Mouse (Mus musculus) E14TG2a.4 (cell line): ENCODE results near the gene Slitrk1.

ENCODE experiments used
- H3K27me3 ChIP-seq: 2 replicates; pipeline ENCODE4 v1.6.1; 2014; ENCODE audit warnings: low read length, control low read depth; ENCODE audit not compliant: insufficient read depth
- H3K36me3 ChIP-seq: 2 replicates; pipeline ENCODE4 v1.6.1; 2014; ENCODE audit warnings: low read length, control low read depth; ENCODE audit not compliant: insufficient read depth
- H3K4me1 ChIP-seq: replicated peaks from 2 replicates; pipeline ENCODE4 v1.6.1; 2014; ENCODE audit warnings: low read depth, low read length, control low read depth
- H3K4me3 ChIP-seq: replicated peaks from 2 replicates; pipeline ENCODE4 v1.5.1; 2014; ENCODE audit warnings: mild to moderate bottlenecking, low read length
- H3K9me3 ChIP-seq: 2 replicates; pipeline ENCODE4 v1.6.1; 2014; ENCODE audit warnings: low read length, control low read depth
- CTCF ChIP-seq: conservative IDR thresholded peaks from 2 replicates; pipeline ENCODE4 v1.5.1; 2014; ENCODE audit warnings: low read length
- NANOG ChIP-seq: IDR thresholded peaks from 2 replicates; pipeline ENCODE4 v1.6.1; 2014; ENCODE audit warnings: borderline replicate concordance, low read length, mixed read lengths
- POU5F1 ChIP-seq: IDR thresholded peaks from 2 replicates; pipeline ENCODE4 v1.6.1; 2014; ENCODE audit warnings: low read length, borderline replicate concordance

The Slitrk1 gene

DNA sequence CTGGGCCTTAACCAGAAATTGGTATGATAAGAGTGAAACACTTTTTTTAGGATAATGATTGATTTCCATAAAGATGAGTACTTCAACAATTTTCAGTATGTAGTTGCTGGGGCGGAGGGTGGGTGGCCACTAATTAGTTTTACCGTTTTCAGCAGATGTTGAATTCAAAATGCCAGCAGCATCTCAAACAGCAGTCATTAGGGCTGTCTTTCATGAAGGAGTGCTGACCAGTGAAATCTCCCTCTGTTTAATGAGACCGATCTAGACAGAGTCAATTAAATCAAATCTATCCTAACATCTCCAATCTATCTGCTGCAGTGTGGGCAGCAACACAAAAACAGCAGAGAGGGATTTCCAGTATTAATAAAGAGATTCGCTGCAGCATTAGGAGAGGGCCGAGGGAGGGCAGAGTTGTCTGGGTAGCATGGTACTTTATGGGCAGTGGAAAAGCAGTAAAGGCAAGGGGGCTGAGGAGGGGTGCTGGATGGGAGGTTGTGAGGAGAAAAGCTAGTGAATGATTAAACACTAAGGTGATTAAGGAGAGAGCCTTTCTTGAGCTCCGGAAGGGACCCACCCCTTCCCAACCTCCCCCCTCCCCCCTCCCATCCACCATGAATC lies 4.5 kb downstream of the Slitrk1 start:
- TF ChIP-seq CTCF (no peak), NANOG (no peak), POU5F1 (no peak)
- Histone ChIP-seq H3K9me3 (no peaks in the 10 kb centered on the region), H3K36me3 (no peaks in the 10 kb centered on the region), H3K4me1 (peaks cover 24% of the 10 kb centered on the region; the same call in 1 of the 2 replicates), H3K4me3 (no peak overlapping the region), H3K27me3 (peaks cover 38% of the 10 kb centered on the region)

DNA sequence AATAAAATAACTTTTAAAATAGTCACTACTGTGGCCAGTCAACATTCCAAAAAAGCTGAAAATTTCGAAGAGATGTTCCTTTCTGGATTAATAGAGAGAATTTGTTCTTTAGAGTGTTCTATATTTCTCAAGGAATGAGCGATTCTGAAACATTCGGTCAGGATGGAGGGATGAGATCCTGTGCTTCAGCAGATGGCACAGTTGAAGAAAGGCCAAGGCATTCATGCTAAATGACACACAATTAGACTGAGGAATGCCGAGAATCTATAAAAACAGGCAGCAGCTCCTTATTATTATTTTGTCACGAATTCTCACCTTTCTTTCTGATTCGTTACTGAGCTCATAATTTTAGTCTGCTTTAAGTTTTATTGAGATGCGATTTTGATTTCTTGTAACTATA lies 15.4 kb downstream of the Slitrk1 start:
- TF ChIP-seq NANOG, result no peak
- Histone ChIP-seq H3K9me3 (no peaks in the 10 kb centered on the region), H3K4me3 (no peak overlapping the region), H3K36me3 (no peaks in the 10 kb centered on the region), H3K27me3 (no peaks in the 10 kb centered on the region), H3K4me1 (no peaks in the 10 kb centered on the region)

DNA sequence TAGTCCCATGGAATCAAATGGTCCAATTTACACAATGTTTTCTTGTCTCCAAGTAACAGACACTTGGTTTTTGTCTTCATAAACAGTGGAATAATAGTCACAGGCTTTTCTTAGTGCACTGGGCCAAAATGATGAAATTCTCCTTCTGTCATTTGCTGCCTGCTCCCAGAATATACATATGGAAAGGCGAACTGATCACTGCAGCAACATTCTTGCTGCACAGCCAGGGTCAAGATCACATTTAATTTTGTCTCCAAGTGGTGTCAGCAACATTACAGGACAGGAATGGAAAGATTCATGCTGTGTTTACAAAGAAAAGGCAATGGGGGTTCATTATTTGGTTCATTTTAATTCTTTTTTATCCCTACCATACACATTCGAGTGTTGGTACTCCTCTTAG lies 18.5 kb downstream of the Slitrk1 start:
- TF ChIP-seq POU5F1 (no peak), NANOG (no peak), CTCF (no peak)
- no peaks in the 10 kb centered on the region for H3K36me3 ChIP-seq
- no peaks in the 10 kb centered on the region for H3K27me3 ChIP-seq
- no peaks in the 10 kb centered on the region for H3K9me3 ChIP-seq
- no peaks in the 10 kb centered on the region for H3K4me1 ChIP-seq
- H3K4me3 ChIP-seq, result no peak overlapping the region

DNA sequence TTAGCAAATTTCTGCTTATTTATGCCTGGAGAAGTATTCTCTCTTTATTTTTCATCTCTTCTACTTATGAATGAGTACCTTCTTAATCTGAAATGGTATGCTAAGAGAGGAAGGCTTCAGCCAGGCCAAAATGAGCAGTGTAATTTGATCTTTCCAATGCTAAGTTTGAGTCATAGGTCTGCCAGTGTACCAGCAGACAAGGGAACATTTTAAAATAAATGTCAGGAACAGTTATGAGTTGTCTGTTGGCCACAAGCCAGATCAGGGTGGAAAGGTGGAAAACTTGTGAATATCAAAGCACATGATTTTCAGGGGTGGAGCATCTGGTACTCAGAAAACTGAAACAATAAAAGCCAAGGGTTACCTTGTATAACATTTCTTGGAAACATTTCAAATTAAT lies 46.1 kb downstream of the Slitrk1 start:
- TF ChIP-seq CTCF (no peak), POU5F1 (no peak), NANOG (no peak)
- Histone ChIP-seq H3K9me3 (no peaks in the 10 kb centered on the region), H3K4me3 (no peak overlapping the region), H3K27me3 (no peaks in the 10 kb centered on the region), H3K36me3 (no peaks in the 10 kb centered on the region), H3K4me1 (no peaks in the 10 kb centered on the region)

DNA sequence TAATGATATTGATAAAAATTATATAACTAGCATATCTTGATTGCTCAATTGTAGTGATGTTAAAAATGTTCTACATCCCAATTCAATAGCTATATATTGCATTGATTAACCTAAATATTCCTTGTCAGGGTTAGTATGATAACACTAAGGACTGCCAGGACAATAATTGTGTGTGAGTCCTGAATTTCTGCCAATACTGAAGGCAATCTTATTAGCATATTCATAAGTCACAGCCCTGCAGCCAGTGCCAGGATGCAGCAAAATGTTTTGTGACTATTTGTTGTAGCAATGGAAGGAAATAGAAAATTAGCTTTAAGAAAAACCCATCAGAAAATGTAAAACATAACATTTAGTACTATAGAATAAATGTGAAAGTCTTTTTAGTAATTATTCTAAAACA lies 49.3 kb downstream of the Slitrk1 start:
- H3K4me1 ChIP-seq, result no peaks in the 10 kb centered on the region
- no peak for TF ChIP-seq NANOG
- no peak for TF ChIP-seq POU5F1

DNA sequence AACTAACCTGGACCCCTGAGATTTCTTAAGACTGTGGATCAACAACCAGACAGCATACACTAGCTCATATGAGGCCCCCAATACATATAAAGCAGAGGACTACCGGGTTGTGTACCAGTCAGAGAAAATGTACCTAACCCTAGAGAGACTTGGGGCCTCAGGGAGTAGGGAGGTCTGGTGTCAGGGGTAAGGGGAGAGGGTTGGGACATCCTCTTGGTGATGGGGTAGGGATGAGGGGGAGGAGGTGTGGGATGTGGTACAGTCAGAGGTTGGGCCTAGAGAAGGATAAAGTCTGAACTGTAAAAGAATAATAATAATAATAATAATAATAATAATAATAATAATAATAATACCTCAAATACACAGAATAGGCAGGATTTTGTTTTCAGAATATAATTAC lies 54.6 kb downstream of the Slitrk1 start:
- TF ChIP-seq CTCF, result no peak
- no peak for TF ChIP-seq NANOG
- no peak for TF ChIP-seq POU5F1
- Histone ChIP-seq H3K36me3 (no peaks in the 10 kb centered on the region), H3K4me1 (no peaks in the 10 kb centered on the region), H3K27me3 (no peaks in the 10 kb centered on the region), H3K9me3 (no peaks in the 10 kb centered on the region), H3K4me3 (no peak overlapping the region)

More for the DNA sequence above, 49.3 kb downstream of the Slitrk1 start:
- no peaks in the 10 kb centered on the region for H3K27me3 ChIP-seq
- H3K9me3 ChIP-seq, result no peaks in the 10 kb centered on the region
- no peak overlapping the region for H3K4me3 ChIP-seq
- H3K36me3 ChIP-seq, result no peaks in the 10 kb centered on the region
